Mouse (Mus musculus): ENCODE measurements around the gene Gm11985. TPM values are rescaled to one million over a fixed set of nuclear protein-coding genes. Genes with fewer than 3 reads are reported as not detected.

The Gm11985 gene
- polyA plus RNA-seq, 1 experiment from 2014 or later: 0.15 TPM

- 16% methylated on average over 9 of the region's 9 CpGs for WGBS
- Histone ChIP-seq H3K4me3 (ENCODE audit: low read length) (no peak overlapping the region; the same call in 1 of the 2 replicates), H3K9me3 (ENCODE audit: control insufficient read depth, low read length) (no peaks in the 10 kb centered on the region), H3K36me3 (ENCODE audit: control insufficient read depth, insufficient read depth, low read length) (no peaks in the 10 kb centered on the region), H3K9ac (ENCODE audit: low read length) (0 out of 2 replicates have a peak overlapping the region, but pooled peaks have one; percentile 15), H3K27ac (ENCODE audit: low read length) (no peak overlapping the region), H3K4me1 (replicated peaks; ENCODE audit: control insufficient read depth, insufficient read depth, low read length) (peaks cover 28% of the 10 kb centered on the region), H3K27me3 (ENCODE audit: control insufficient read depth, insufficient read depth, low read depth, low read length) (peaks cover 37% of the 10 kb centered on the region), H3K4me2 (ENCODE audit: low read depth, low read length) (peak overlapping the region; percentile 22; the same call in 1 of the 2 replicates)
- no peak for ATAC-seq (ENCODE audit: low read depth)
Observed at GRCm38 (mm10) chr11:7211211-7211610, 22.8 kb upstream of the Gm11985 start.

- Histone ChIP-seq H3K4me2 (ENCODE audit: low read depth, low read length) (no peak overlapping the region), H3K27me3 (ENCODE audit: control insufficient read depth, insufficient read depth, low read depth, low read length) (peaks cover 37% of the 10 kb centered on the region), H3K36me3 (ENCODE audit: control insufficient read depth, insufficient read depth, low read length) (no peaks in the 10 kb centered on the region), H3K27ac (ENCODE audit: low read length) (no peak overlapping the region), H3K4me3 (ENCODE audit: low read length) (no peak overlapping the region), H3K4me1 (replicated peaks; ENCODE audit: control insufficient read depth, insufficient read depth, low read length) (peaks cover 28% of the 10 kb centered on the region), H3K9ac (ENCODE audit: low read length) (no peak overlapping the region), H3K9me3 (ENCODE audit: control insufficient read depth, low read length) (no peaks in the 10 kb centered on the region)
- ATAC-seq (ENCODE audit: low read depth): peak; percentile 39; the same call in 1 of the 2 replicates
- 12% methylated on average over 6 of the region's 6 CpGs for WGBS
Observed at GRCm38 (mm10) chr11:7210343-7210742, 22.0 kb upstream of the Gm11985 start.

GRCm38 (mm10) chr11:7203846-7204245 is 15.5 kb upstream of the Gm11985 start:
- Histone ChIP-seq H3K27me3 (ENCODE audit: control insufficient read depth, insufficient read depth, low read depth, low read length) (no peaks in the 10 kb centered on the region), H3K9me3 (ENCODE audit: control insufficient read depth, low read length) (no peaks in the 10 kb centered on the region), H3K9ac (ENCODE audit: low read length) (no peak overlapping the region), H3K4me2 (ENCODE audit: low read depth, low read length) (no peak overlapping the region), H3K27ac (ENCODE audit: low read length) (no peak overlapping the region), H3K36me3 (ENCODE audit: control insufficient read depth, insufficient read depth, low read length) (no peaks in the 10 kb centered on the region), H3K4me1 (replicated peaks; ENCODE audit: control insufficient read depth, insufficient read depth, low read length) (no peaks in the 10 kb centered on the region), H3K4me3 (ENCODE audit: low read length) (no peak overlapping the region)
- no peak for ATAC-seq (ENCODE audit: low read depth)
- 87% methylated on average over 9 of the region's 9 CpGs for WGBS

- no peak for ATAC-seq (ENCODE audit: low read depth)
- Histone ChIP-seq H3K9ac (ENCODE audit: low read length) (no peak overlapping the region), H3K36me3 (ENCODE audit: control insufficient read depth, insufficient read depth, low read length) (no peaks in the 10 kb centered on the region), H3K9me3 (ENCODE audit: control insufficient read depth, low read length) (no peaks in the 10 kb centered on the region), H3K4me3 (ENCODE audit: low read length) (no peak overlapping the region), H3K27me3 (ENCODE audit: control insufficient read depth, insufficient read depth, low read depth, low read length) (no peaks in the 10 kb centered on the region), H3K4me1 (replicated peaks; ENCODE audit: control insufficient read depth, insufficient read depth, low read length) (no peaks in the 10 kb centered on the region), H3K4me2 (ENCODE audit: low read depth, low read length) (no peak overlapping the region), H3K27ac (ENCODE audit: low read length) (no peak overlapping the region)
- WGBS: 46% methylated on average over 7 of the region's 7 CpGs
Observed at GRCm38 (mm10) chr11:7202206-7202605, 13.8 kb upstream of the Gm11985 start.

DNA sequence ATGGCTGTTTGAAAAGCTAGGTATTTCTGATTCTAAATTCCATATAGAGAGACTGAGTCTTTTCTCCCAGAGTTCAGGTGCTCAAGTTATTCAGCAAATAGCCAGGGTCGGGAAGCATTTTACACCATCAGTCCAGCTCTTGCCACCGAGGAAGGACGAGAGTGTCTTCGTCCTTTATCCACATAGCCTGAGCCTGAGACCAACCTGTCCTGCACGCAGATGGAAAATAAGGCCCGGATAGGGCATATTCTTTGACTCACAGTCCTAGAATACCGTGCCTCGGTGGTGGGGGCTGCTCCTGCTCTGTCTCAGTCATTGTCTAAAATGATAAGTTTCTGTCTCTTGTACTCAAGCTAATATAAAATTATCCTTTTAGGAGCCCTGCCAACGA is 12.0 kb upstream of the Gm11985 start:
- Histone ChIP-seq H3K4me2 (ENCODE audit: low read depth, low read length) (no peak overlapping the region), H3K27ac (ENCODE audit: low read length) (no peak overlapping the region), H3K9ac (ENCODE audit: low read length) (no peak overlapping the region), H3K4me1 (replicated peaks; ENCODE audit: control insufficient read depth, insufficient read depth, low read length) (no peaks in the 10 kb centered on the region), H3K27me3 (ENCODE audit: control insufficient read depth, insufficient read depth, low read depth, low read length) (no peaks in the 10 kb centered on the region), H3K4me3 (ENCODE audit: low read length) (no peak overlapping the region), H3K9me3 (ENCODE audit: control insufficient read depth, low read length) (no peaks in the 10 kb centered on the region), H3K36me3 (ENCODE audit: control insufficient read depth, insufficient read depth, low read length) (no peaks in the 10 kb centered on the region)
- no peak for ATAC-seq (ENCODE audit: low read depth)
- WGBS: 68% methylated on average over 9 of the region's 9 CpGs

GRCm38 (mm10) chr11:7199736-7200392 is 11.5 kb upstream of the Gm11985 start:
- WGBS: 42% methylated on average over 14 of the region's 14 CpGs
- no peak for ATAC-seq (ENCODE audit: low read depth)
- no peak overlapping the region for H3K9ac ChIP-seq (ENCODE audit: low read length)

GRCm38 (mm10) chr11:7198481-7199256 is 10.3 kb upstream of the Gm11985 start:
- peak; percentile 72 for ATAC-seq (ENCODE audit: low read depth)
- no peak overlapping the region for H3K4me2 ChIP-seq (ENCODE audit: low read depth, low read length)
- 62% methylated on average over 10 of the region's 10 CpGs for WGBS
- H3K4me3 ChIP-seq (ENCODE audit: low read length): no peak overlapping the region
- H3K27me3 ChIP-seq (ENCODE audit: control insufficient read depth, insufficient read depth, low read depth, low read length): no peaks in the 10 kb centered on the region
- peak overlapping the region; percentile 58 for H3K27ac ChIP-seq (ENCODE audit: low read length)
- no peak overlapping the region for H3K9ac ChIP-seq (ENCODE audit: low read length)
- H3K9me3 ChIP-seq (ENCODE audit: control insufficient read depth, low read length): peaks cover 2% of the 10 kb centered on the region; the same call in 1 of the 2 replicates
- no peaks in the 10 kb centered on the region for H3K4me1 ChIP-seq (replicated peaks; ENCODE audit: control insufficient read depth, insufficient read depth, low read length)
- H3K36me3 ChIP-seq (ENCODE audit: control insufficient read depth, insufficient read depth, low read length): no peaks in the 10 kb centered on the region

More at GRCm38 (mm10) chr11:7199736-7200392, 11.5 kb upstream of the Gm11985 start:
- H3K4me1 ChIP-seq (replicated peaks; ENCODE audit: control insufficient read depth, insufficient read depth, low read length): no peaks in the 10 kb centered on the region
- no peaks in the 10 kb centered on the region for H3K36me3 ChIP-seq (ENCODE audit: control insufficient read depth, insufficient read depth, low read length)
- peaks cover 2% of the 10 kb centered on the region; the same call in 1 of the 2 replicates for H3K9me3 ChIP-seq (ENCODE audit: control insufficient read depth, low read length)
- H3K27me3 ChIP-seq (ENCODE audit: control insufficient read depth, insufficient read depth, low read depth, low read length): no peaks in the 10 kb centered on the region
- no peak overlapping the region for H3K4me3 ChIP-seq (ENCODE audit: low read length)
- no peak overlapping the region for H3K4me2 ChIP-seq (ENCODE audit: low read depth, low read length)
- no peak overlapping the region for H3K27ac ChIP-seq (ENCODE audit: low read length)

GRCm38 (mm10) chr11:7198006-7198405 is 9.6 kb upstream of the Gm11985 start:
- Histone ChIP-seq H3K36me3 (ENCODE audit: control insufficient read depth, insufficient read depth, low read length) (no peaks in the 10 kb centered on the region), H3K4me1 (replicated peaks; ENCODE audit: control insufficient read depth, insufficient read depth, low read length) (no peaks in the 10 kb centered on the region), H3K27ac (ENCODE audit: low read length) (peak overlapping the region; percentile 58), H3K9ac (ENCODE audit: low read length) (no peak overlapping the region), H3K4me2 (ENCODE audit: low read depth, low read length) (no peak overlapping the region), H3K4me3 (ENCODE audit: low read length) (no peak overlapping the region), H3K27me3 (ENCODE audit: control insufficient read depth, insufficient read depth, low read depth, low read length) (no peaks in the 10 kb centered on the region), H3K9me3 (ENCODE audit: control insufficient read depth, low read length) (peaks cover 2% of the 10 kb centered on the region; the same call in 1 of the 2 replicates)
- ATAC-seq (ENCODE audit: low read depth): no peak
- 89% methylated on average over 19 of the region's 19 CpGs for WGBS

- 60% methylated on average over 12 of the region's 12 CpGs for whole genome bisulfite sequencing
- H3K27ac ChIP-seq (ENCODE audit: low read length): peak within 1 kb of the TSS; percentile 58
- ATAC-seq (ENCODE audit: low read depth): no peak
Observed at GRCm38 (mm10) chr11:7197491-7197941, 9.1 kb upstream of the Gm11985 start, which contains the start of gene Igfbp1. TSS of gene Igfbp1 (plus strand) at chr11:7197782.

More at GRCm38 (mm10) chr11:7197491-7197941, 9.1 kb upstream of the Gm11985 start, which contains the start of gene Igfbp1:
- H3K36me3 ChIP-seq (ENCODE audit: control insufficient read depth, insufficient read depth, low read length): no peaks in the 10 kb centered on the region
- no peaks in the 10 kb centered on the region for H3K27me3 ChIP-seq (ENCODE audit: control insufficient read depth, insufficient read depth, low read depth, low read length)
- H3K4me2 ChIP-seq (ENCODE audit: low read depth, low read length): no peak within 1 kb of the TSS
- H3K4me1 ChIP-seq (replicated peaks; ENCODE audit: control insufficient read depth, insufficient read depth, low read length): no peaks in the 10 kb centered on the region
- H3K9ac ChIP-seq (ENCODE audit: low read length): no peak within 1 kb of the TSS
- no peak within 1 kb of the TSS for H3K4me3 ChIP-seq (ENCODE audit: low read length)
- H3K9me3 ChIP-seq (ENCODE audit: control insufficient read depth, low read length): peaks cover 2% of the 10 kb centered on the region; the same call in 1 of the 2 replicates
